Mouse (Mus musculus): Measurements from ENCODE around the gene Arid3c.

GRCm38 (mm10) chr4:41740380-41741157 is 9.6 kb upstream of the Arid3c start:
- TF ChIP-seq CTCF (IDR thresholded peaks at IDR 0.05; ENCODE audit: low read depth) (no peak), EP300 (IDR thresholded peaks at IDR 0.05; ENCODE audit: low read depth) (no peak)

Measured in heart, postnatal 0 days (tissue).